Mouse (Mus musculus): ENCODE results near the gene Prrc2a. TPM values are rescaled to one million over a fixed set of nuclear protein-coding genes. Genes with fewer than 3 reads are reported as not detected.
A peak's percentile ranks its signal among the peaks of the same experiment; 100 is the strongest.

The Prrc2a gene
- total and polyA plus RNA-seq, 2 experiments from 2014 or later: 88.0 to 230 TPM

DNA sequence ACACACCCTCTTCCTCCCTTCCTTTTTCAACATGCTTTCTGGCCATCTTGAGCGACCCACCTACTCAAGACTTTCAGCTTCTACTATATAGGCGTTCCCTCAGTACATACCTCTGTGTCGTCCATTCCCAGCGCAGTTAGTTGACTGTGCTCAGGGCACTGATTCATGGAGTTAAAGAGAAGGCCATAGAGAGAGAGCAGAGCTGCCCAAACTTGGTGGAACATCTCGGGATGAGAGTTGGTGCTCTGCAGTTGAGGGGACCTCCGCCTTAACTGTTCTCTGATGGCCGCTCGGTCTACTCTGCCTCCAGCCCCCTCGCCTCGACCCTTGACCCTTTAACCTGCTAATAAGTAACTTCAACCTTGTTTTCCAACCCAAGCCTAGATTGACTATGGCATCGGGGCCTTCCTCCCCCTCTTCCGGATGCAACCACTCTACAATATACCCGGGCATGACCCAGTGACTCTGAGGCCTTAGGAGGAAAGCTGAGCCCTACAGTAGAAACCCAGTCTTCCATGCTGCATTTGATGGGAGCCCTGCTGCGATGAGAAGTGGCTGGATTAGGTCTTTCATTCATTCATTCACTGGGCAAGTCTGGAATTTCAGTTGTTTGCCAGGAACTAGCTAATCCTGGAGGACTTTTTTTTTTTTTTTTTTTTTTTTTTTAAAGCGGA, 33.1 kb downstream of the Prrc2a start, which contains the start of gene Apom:
Apom (minus strand) TSS at position 551 of the 674 bp plus-strand sequence.
- 0 out of 2 replicates have a peak, but pooled peaks cover 7% of the 10 kb centered on the region for H3K36me3 ChIP-seq (ENCODE audit: insufficient read depth, low read length)
- H3K9me3 ChIP-seq (ENCODE audit: low read length): no peaks in the 10 kb centered on the region
- no peak within 1 kb of the TSS for H3K4me3 ChIP-seq (ENCODE audit: low read depth, low read length)
- H3K27ac ChIP-seq (ENCODE audit: low read depth, low read length): no peak within 1 kb of the TSS
- peaks cover 12% of the 10 kb centered on the region for H3K4me1 ChIP-seq (ENCODE audit: insufficient read depth, low read length)
- no peaks in the 10 kb centered on the region for H3K27me3 ChIP-seq (ENCODE audit: insufficient read depth, low read length)
- no peak for TF ChIP-seq CTCF (IDR thresholded peaks at IDR 0.05)
- WGBS: 86% methylated on average over 15 of the region's 15 CpGs
- no peak within 1 kb of the TSS for H3K9ac ChIP-seq (replicated peaks; ENCODE audit: low read length, poor library complexity, severe bottlenecking)
- DNase-seq (ENCODE audit: low spot score) (no peak), ATAC-seq (ENCODE audit: low FRiP score) (no peak)
- H3K4me2 ChIP-seq (ENCODE audit: low read depth, low read length, poor library complexity, severe bottlenecking): no peak within 1 kb of the TSS

DNA sequence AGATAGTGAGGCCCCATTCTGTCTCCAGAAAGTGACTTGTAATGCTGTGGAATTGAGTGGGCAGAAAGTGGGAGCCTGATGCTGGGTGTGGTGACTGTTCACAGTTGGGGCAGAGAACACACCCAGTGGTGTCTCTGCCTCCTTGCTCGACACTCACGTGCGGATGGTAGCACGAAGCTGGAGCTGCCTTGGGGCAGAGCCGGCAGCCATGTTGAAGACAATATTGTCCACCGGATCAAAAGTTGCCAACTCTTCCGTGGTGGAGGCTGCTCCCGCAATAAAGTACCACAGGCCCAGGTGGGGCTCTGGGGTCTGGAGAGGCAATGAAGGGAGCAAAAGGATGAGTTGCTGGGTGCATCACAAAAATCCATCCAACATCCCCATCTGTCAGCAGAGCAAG, 33.7 kb downstream of the Prrc2a start:
- Histone ChIP-seq H3K9ac (replicated peaks; ENCODE audit: low read length, poor library complexity, severe bottlenecking) (no peak overlapping the region), H3K27me3 (ENCODE audit: insufficient read depth, low read length) (no peaks in the 10 kb centered on the region), H3K4me1 (ENCODE audit: insufficient read depth, low read length) (peaks cover 13% of the 10 kb centered on the region), H3K27ac (ENCODE audit: low read depth, low read length) (no peak overlapping the region), H3K36me3 (ENCODE audit: insufficient read depth, low read length) (0 out of 2 replicates have a peak, but pooled peaks cover 7% of the 10 kb centered on the region), H3K4me2 (ENCODE audit: low read depth, low read length, poor library complexity, severe bottlenecking) (no peak overlapping the region), H3K9me3 (ENCODE audit: low read length) (no peaks in the 10 kb centered on the region), H3K4me3 (ENCODE audit: low read depth, low read length) (no peak overlapping the region)
- ATAC-seq (ENCODE audit: low FRiP score): no peak
- no peak for TF ChIP-seq CTCF (IDR thresholded peaks at IDR 0.05)
- WGBS: 89% methylated on average over 8 of the region's 8 CpGs
- DNase-seq (ENCODE audit: low spot score): no peak

DNA sequence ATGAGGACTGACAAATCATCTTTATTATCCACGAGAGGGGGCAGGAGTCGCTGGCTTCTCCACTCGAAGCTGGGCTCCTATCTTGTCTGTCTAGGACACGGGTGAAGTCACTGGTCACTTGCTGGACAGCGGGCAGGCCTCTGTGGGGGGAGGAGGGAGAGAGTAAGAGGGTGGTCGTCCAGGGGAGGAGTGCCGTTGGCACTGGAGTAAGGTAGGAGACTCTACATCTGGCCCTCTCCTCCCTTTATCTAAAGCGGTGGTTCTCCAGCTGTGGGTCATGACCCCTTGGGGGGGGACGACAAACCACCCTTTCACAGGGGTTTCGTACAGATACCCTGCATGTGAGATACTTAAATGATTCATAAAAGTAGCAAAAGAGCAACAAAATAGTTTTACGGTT, 35.7 kb downstream of the Prrc2a start:
- H3K27ac ChIP-seq (ENCODE audit: low read depth, low read length): no peak overlapping the region
- no peaks in the 10 kb centered on the region for H3K27me3 ChIP-seq (ENCODE audit: insufficient read depth, low read length)
- WGBS: 68% methylated on average over 11 of the region's 11 CpGs
- no peaks in the 10 kb centered on the region for H3K9me3 ChIP-seq (ENCODE audit: low read length)
- H3K4me1 ChIP-seq (ENCODE audit: insufficient read depth, low read length): peaks cover 13% of the 10 kb centered on the region
- no peak overlapping the region for H3K4me3 ChIP-seq (ENCODE audit: low read depth, low read length)
- no peak for DNase-seq (ENCODE audit: low spot score)
- peaks cover 13% of the 10 kb centered on the region for H3K36me3 ChIP-seq (ENCODE audit: insufficient read depth, low read length)
- TF ChIP-seq CTCF (IDR thresholded peaks at IDR 0.05): no peak
- H3K4me2 ChIP-seq (ENCODE audit: low read depth, low read length, poor library complexity, severe bottlenecking): no peak overlapping the region
- H3K9ac ChIP-seq (replicated peaks; ENCODE audit: low read length, poor library complexity, severe bottlenecking): no peak overlapping the region
- ATAC-seq (ENCODE audit: low FRiP score): no peak

DNA sequence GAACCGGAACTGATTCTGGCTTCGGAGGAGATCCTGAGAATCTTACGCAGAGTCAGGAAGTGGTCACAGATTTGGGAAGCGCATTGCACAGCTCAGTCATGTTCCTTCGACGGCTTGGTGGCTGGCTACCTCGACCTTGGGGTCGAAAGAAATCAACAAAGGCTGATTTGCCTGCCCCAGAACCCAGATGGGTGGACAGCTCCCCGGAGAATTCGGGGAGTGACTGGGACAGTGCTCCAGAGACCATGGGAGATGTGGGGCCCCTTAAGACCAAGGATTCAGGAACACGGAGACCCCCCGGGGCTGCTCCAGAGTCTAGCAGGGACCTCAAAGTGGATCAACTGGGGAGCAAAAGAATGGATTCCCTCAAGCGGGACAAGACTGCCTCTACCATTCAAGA, 37.7 kb downstream of the Prrc2a start:
- H3K4me1 ChIP-seq (ENCODE audit: insufficient read depth, low read length): peaks cover 13% of the 10 kb centered on the region
- no peaks in the 10 kb centered on the region for H3K9me3 ChIP-seq (ENCODE audit: low read length)
- peak overlapping the region; percentile 88 for H3K4me2 ChIP-seq (ENCODE audit: low read depth, low read length, poor library complexity, severe bottlenecking)
- peak overlapping the region; percentile 84 for H3K9ac ChIP-seq (replicated peaks; ENCODE audit: low read length, poor library complexity, severe bottlenecking)
- no peaks in the 10 kb centered on the region for H3K27me3 ChIP-seq (ENCODE audit: insufficient read depth, low read length)
- TF ChIP-seq CTCF (IDR thresholded peaks at IDR 0.05): no peak
- no peak overlapping the region; the same call in 1 of the 2 replicates for H3K27ac ChIP-seq (ENCODE audit: low read depth, low read length)
- peak overlapping the region; percentile 69 for H3K4me3 ChIP-seq (ENCODE audit: low read depth, low read length)
- DNase-seq (ENCODE audit: low spot score) (no peak), ATAC-seq (ENCODE audit: low FRiP score) (no peak)
- WGBS: 68% methylated on average over 13 of the region's 13 CpGs
- H3K36me3 ChIP-seq (ENCODE audit: insufficient read depth, low read length): peaks cover 13% of the 10 kb centered on the region

DNA sequence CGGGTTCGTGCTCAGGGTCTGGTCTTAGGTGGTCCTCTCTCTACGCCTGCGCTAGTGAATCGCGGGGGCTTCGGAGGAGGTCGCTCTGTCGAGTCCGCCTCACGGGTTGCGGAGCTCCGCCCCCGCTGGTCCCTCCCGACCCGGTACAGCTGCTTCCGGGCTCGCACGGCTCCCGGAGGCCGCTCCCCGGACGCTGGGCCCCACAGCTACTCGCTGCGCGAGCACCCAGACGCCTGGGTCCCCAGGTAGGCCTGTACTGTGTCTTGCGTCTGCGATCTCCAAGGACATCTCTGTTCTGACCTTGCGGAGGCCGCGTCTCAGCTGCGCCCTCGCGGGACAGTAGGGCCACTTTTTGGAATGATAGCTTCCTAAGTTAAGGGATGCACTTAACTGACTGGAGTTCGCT, 38.5 kb downstream of the Prrc2a start, which contains the start of gene D17H6S53E:
D17H6S53E (plus strand) TSS at position 168 of the 406 bp plus-strand sequence.
- Histone ChIP-seq H3K4me1 (ENCODE audit: insufficient read depth, low read length) (peaks cover 13% of the 10 kb centered on the region), H3K9ac (replicated peaks; ENCODE audit: low read length, poor library complexity, severe bottlenecking) (peak within 1 kb of the TSS; percentile 84), H3K36me3 (ENCODE audit: insufficient read depth, low read length) (peaks cover 13% of the 10 kb centered on the region), H3K9me3 (ENCODE audit: low read length) (no peaks in the 10 kb centered on the region), H3K27ac (ENCODE audit: low read depth, low read length) (peak within 1 kb of the TSS; percentile 80), H3K4me3 (ENCODE audit: low read depth, low read length) (peak within 1 kb of the TSS; percentile 69), H3K4me2 (ENCODE audit: low read depth, low read length, poor library complexity, severe bottlenecking) (peak within 1 kb of the TSS; percentile 88), H3K27me3 (ENCODE audit: insufficient read depth, low read length) (no peaks in the 10 kb centered on the region)
- no peak for TF ChIP-seq CTCF (IDR thresholded peaks at IDR 0.05)
- ATAC-seq (ENCODE audit: low FRiP score) (peak; percentile 22; the same call in 1 of the 2 replicates), DNase-seq (ENCODE audit: low spot score) (peak; percentile 74)
- under 1% methylated on average over 36 of the region's 36 CpGs for whole genome bisulfite sequencing

DNA sequence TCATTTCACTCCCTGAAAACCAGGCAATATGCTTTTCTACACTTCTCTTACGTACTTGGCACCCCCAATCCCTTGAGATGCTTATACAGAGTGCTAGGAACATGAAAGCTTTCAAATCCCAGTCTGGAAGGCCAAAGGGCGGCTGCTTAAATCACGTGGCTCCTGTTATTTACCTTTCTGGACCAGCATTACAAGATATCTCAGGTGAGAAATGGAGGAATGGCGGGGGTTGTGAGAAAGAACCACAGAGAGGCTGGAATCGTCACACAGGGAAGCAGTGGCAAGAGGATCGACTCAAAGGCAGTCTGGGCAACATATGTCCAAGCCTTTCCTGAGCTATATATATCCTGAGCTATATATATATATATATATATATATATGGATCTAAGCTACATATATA, 39.1 kb downstream of the Prrc2a start:
- H3K9me3 ChIP-seq (ENCODE audit: low read length): no peaks in the 10 kb centered on the region
- TF ChIP-seq CTCF (IDR thresholded peaks at IDR 0.05): no peak
- WGBS: 25% methylated on average over 6 of the region's 6 CpGs
- ATAC-seq (ENCODE audit: low FRiP score): no peak
- H3K4me3 ChIP-seq (ENCODE audit: low read depth, low read length): peak overlapping the region; percentile 69
- peak overlapping the region; percentile 84 for H3K9ac ChIP-seq (replicated peaks; ENCODE audit: low read length, poor library complexity, severe bottlenecking)
- H3K36me3 ChIP-seq (ENCODE audit: insufficient read depth, low read length): peaks cover 13% of the 10 kb centered on the region
- H3K4me2 ChIP-seq (ENCODE audit: low read depth, low read length, poor library complexity, severe bottlenecking): peak overlapping the region; percentile 88
- no peaks in the 10 kb centered on the region for H3K27me3 ChIP-seq (ENCODE audit: insufficient read depth, low read length)
- no peak for DNase-seq (ENCODE audit: low spot score)
- H3K4me1 ChIP-seq (ENCODE audit: insufficient read depth, low read length): peaks cover 13% of the 10 kb centered on the region
- H3K27ac ChIP-seq (ENCODE audit: low read depth, low read length): no peak overlapping the region; the same call in 1 of the 2 replicates
